Comparison of ENCODE assay signal across 23 mouse cellular contexts in the genomic region with DNA sequence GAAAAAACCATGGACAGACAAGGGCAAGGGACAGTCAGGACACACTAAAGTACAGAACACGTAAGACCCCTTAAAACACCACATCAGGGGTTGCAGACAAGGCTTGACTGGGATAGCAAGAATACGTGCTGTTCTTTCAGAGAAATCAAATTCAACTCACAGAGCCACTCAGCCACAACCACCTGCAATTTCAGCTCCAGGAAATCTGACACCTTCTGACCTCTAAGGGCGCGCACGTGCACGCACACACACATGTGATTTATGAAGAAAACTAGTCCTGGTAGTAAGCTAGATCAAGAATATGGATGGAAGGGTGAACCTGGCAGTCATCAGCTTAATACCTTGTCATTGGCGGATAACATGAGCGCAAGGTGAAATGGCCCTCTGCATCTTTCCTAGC. TPM values are rescaled to one million over a fixed set of nuclear protein-coding genes. Genes with fewer than 3 reads are reported as not detected.
A peak's percentile ranks its signal among the peaks of the same experiment; 100 is the strongest.
DNase-seq lines count a peak whose midpoint lies in the region; ATAC-seq and TF ChIP-seq lines count a peak whose summit lies in the region.
"Had no signal": no experiment of that assay in that cellular context is flagged by ENCODE, and none has a peak within 500 bp of the region (broad histone marks: within the 10 kb centered on the region; RNA-seq: fewer than 3 reads in every experiment).

No protein-coding gene starts in this region.

- no peaks in the 10 kb centered on the region for H3K9me3 ChIP-seq in midbrain, embryonic 11.5 days (ENCODE audit: control insufficient read depth, low read length)
- H3K9me3 ChIP-seq in midbrain, embryonic 10.5 days (replicated peaks): no peaks in the 10 kb centered on the region
- H3K9me3 ChIP-seq in limb, embryonic 10.5 days (replicated peaks): no peaks in the 10 kb centered on the region
- no peaks in the 10 kb centered on the region for H3K9me3 ChIP-seq in liver, postnatal 0 days (ENCODE audit: low read length)
- H3K9me3 ChIP-seq: embryonic facial prominence, embryonic 12.5 days; embryonic facial prominence, embryonic 15.5 days; hindbrain, embryonic 12.5 days; hindbrain, embryonic 15.5 days had no signal

- no peaks in the 10 kb centered on the region for H3K36me3 ChIP-seq in midbrain, embryonic 11.5 days (ENCODE audit: control insufficient read depth, insufficient read depth, low read length)
- peaks cover 23% of the 10 kb centered on the region for H3K36me3 ChIP-seq in midbrain, embryonic 10.5 days
- 0 out of 2 replicates have a peak, but pooled peaks cover 5% of the 10 kb centered on the region for H3K36me3 ChIP-seq in limb, embryonic 10.5 days
- H3K36me3 ChIP-seq in liver, postnatal 0 days (replicated peaks; ENCODE audit: insufficient read depth, low read length): no peaks in the 10 kb centered on the region; the same call in 1 of the 2 replicates
- H3K36me3 ChIP-seq: embryonic facial prominence, embryonic 12.5 days had no signal

- H3K27ac ChIP-seq in midbrain, embryonic 11.5 days (ENCODE audit: low read depth, low read length): no peak overlapping the region
- H3K27ac ChIP-seq in midbrain, embryonic 10.5 days (replicated peaks): no peak overlapping the region
- no peak overlapping the region for H3K27ac ChIP-seq in limb, embryonic 10.5 days
- H3K27ac ChIP-seq in liver, postnatal 0 days (ENCODE audit: low read depth): no peak overlapping the region
- H3K27ac ChIP-seq: embryonic facial prominence, embryonic 12.5 days; embryonic facial prominence, embryonic 15.5 days; heart, adult 2 months; hindbrain, embryonic 12.5 days; hindbrain, embryonic 15.5 days had no signal

- TF ChIP-seq CTCF in liver, postnatal 0 days (IDR thresholded peaks at IDR 0.05; ENCODE audit: low read depth): no peak

- no peak for ATAC-seq in midbrain, embryonic 11.5 days (ENCODE audit: low FRiP score)
- ATAC-seq in liver, postnatal 0 days: no peak
- ATAC-seq: activated CD4-positive, CD25-positive, alpha-beta regulatory T cell, adult 4 months; forebrain, embryonic 14.5 days; forebrain, postnatal 0 days; intestine, embryonic 16.5 days had no signal

- WGBS in midbrain, embryonic 11.5 days: 89% methylated on average over 8 of the region's 8 CpGs
- WGBS in midbrain, embryonic 10.5 days: 93% methylated on average over 8 of the region's 8 CpGs
- WGBS in limb, embryonic 10.5 days: 62% methylated on average over 8 of the region's 8 CpGs
- 89% methylated on average over 8 of the region's 8 CpGs for WGBS in liver, postnatal 0 days (ENCODE audit: insufficient replicate concordance)

- H3K4me3 ChIP-seq in midbrain, embryonic 11.5 days (ENCODE audit: low read depth, low read length): no peak overlapping the region
- H3K4me3 ChIP-seq in midbrain, embryonic 10.5 days: no peak overlapping the region
- no peak overlapping the region for H3K4me3 ChIP-seq in limb, embryonic 10.5 days
- H3K4me3 ChIP-seq in liver, postnatal 0 days (ENCODE audit: low read depth, low read length): no peak overlapping the region
- H3K4me3 ChIP-seq: embryonic facial prominence, embryonic 12.5 days; embryonic facial prominence, embryonic 15.5 days; heart, adult 2 months; hindbrain, embryonic 12.5 days; hindbrain, embryonic 15.5 days had no signal

- no peak overlapping the region for H3K4me2 ChIP-seq in midbrain, embryonic 11.5 days
- H3K4me2 ChIP-seq in liver, postnatal 0 days (ENCODE audit: low read depth, low read length): no peak overlapping the region
- H3K4me2 ChIP-seq: embryonic facial prominence, embryonic 12.5 days; embryonic facial prominence, embryonic 15.5 days; heart, embryonic 11.5 days; hindbrain, embryonic 12.5 days; hindbrain, embryonic 15.5 days had no signal

- no peaks in the 10 kb centered on the region for H3K4me1 ChIP-seq in midbrain, embryonic 11.5 days (ENCODE audit: control insufficient read depth, insufficient read depth, low read length)
- 0 out of 2 replicates have a peak, but pooled peaks cover 4% of the 10 kb centered on the region for H3K4me1 ChIP-seq in midbrain, embryonic 10.5 days
- H3K4me1 ChIP-seq in limb, embryonic 10.5 days: peaks cover 19% of the 10 kb centered on the region
- H3K4me1 ChIP-seq in liver, postnatal 0 days (ENCODE audit: insufficient read depth): no peaks in the 10 kb centered on the region
- H3K4me1 ChIP-seq: embryonic facial prominence, embryonic 12.5 days; embryonic facial prominence, embryonic 15.5 days; hindbrain, embryonic 12.5 days; hindbrain, embryonic 15.5 days had no signal

- TF ChIP-seq EP300 in liver, postnatal 0 days (IDR thresholded peaks at IDR 0.05; ENCODE audit: low read depth): no peak

- H3K27me3 ChIP-seq in midbrain, embryonic 11.5 days (ENCODE audit: control insufficient read depth, insufficient read depth, low read length): no peaks in the 10 kb centered on the region
- no peaks in the 10 kb centered on the region for H3K27me3 ChIP-seq in midbrain, embryonic 10.5 days (ENCODE audit: low read depth, poor library complexity, severe bottlenecking)
- no peaks in the 10 kb centered on the region for H3K27me3 ChIP-seq in limb, embryonic 10.5 days (ENCODE audit: low read depth, poor library complexity, severe bottlenecking)
- H3K27me3 ChIP-seq in liver, postnatal 0 days (ENCODE audit: insufficient read depth, low read length): no peaks in the 10 kb centered on the region
- H3K27me3 ChIP-seq: embryonic facial prominence, embryonic 12.5 days; embryonic facial prominence, embryonic 15.5 days; hindbrain, embryonic 12.5 days; hindbrain, embryonic 15.5 days had no signal

- no peak overlapping the region for H3K9ac ChIP-seq in midbrain, embryonic 11.5 days (ENCODE audit: low read length)
- no peak overlapping the region for H3K9ac ChIP-seq in liver, postnatal 0 days (replicated peaks)
- H3K9ac ChIP-seq: embryonic facial prominence, embryonic 12.5 days; embryonic facial prominence, embryonic 15.5 days; forebrain, postnatal 0 days; hindbrain, embryonic 12.5 days; hindbrain, embryonic 15.5 days had no signal

- DNase-seq in embryo, embryonic 10.5 days (ENCODE audit: low spot score): peak; percentile 19
- no peak for DNase-seq in embryo, embryonic 9.5 days (ENCODE audit: extremely low spot score)
- peak; percentile 53 for DNase-seq in midbrain, embryonic 11.5 days (ENCODE audit: low spot score, missing footprints)
- no peak for DNase-seq in midbrain, embryonic 10.5 days (ENCODE audit: low spot score)
- DNase-seq in limb, embryonic 10.5 days (ENCODE audit: low spot score): peak; percentile 57
- DNase-seq in mesoderm, embryonic 11.5 days (ENCODE audit: low read depth, low spot score): peak; percentile 25
- no peak for DNase-seq in liver, postnatal 0 days
- DNase-seq in adrenal gland, adult 2 months: no peak
- DNase-seq: adrenal gland, postnatal 10 days; adrenal gland, postnatal 36 days; cerebellum, adult 18-20 months; cerebellum, adult 9-11 months; forebrain, postnatal 0 days; gastrocnemius, postnatal 36 days; heart, adult 2 months had no signal

RNA-seq across cellular contexts. Expression of gene Fam206a, which starts 13.0 kb away (rescaled TPM):
- polyA plus RNA-seq in midbrain, embryonic 11.5 days (2014; fragmentation: Nextera tagmentation; extraction: Ambion mirVana): 23.9 and 26.6 TPM in 2 replicates
- polyA plus RNA-seq in midbrain, embryonic 10.5 days (2016; fragmentation: Nextera tagmentation; extraction: Ambion mirVana): 25.7 and 26.1 TPM in 2 replicates
- polyA plus RNA-seq in limb, embryonic 10.5 days (2016; fragmentation: Nextera tagmentation; extraction: Ambion mirVana): 28.0 and 28.5 TPM in 2 replicates
- 1.6 and 2.2 TPM in 2 replicates for polyA plus RNA-seq in liver, postnatal 0 days (2015; fragmentation: Nextera tagmentation; extraction: Ambion mirVana)
- total RNA-seq in adrenal gland, adult 2 months (2021): 10 to 100 TPM; 10.8 to 14.1 TPM
- polyA plus RNA-seq in adrenal gland, adult 2 months (2012; rRNA removed): 2.2 and 3.6 TPM in 2 replicates

RNA-seq across cellular contexts. Expression of gene Elp1, which starts 13.0 kb away (rescaled TPM):
- 102 and 109 TPM in 2 replicates for polyA plus RNA-seq in midbrain, embryonic 11.5 days (2014; fragmentation: Nextera tagmentation; extraction: Ambion mirVana)
- polyA plus RNA-seq in midbrain, embryonic 10.5 days (2016; fragmentation: Nextera tagmentation; extraction: Ambion mirVana): 80.1 and 87.7 TPM in 2 replicates
- polyA plus RNA-seq in limb, embryonic 10.5 days (2016; fragmentation: Nextera tagmentation; extraction: Ambion mirVana): 91.9 and 96.8 TPM in 2 replicates
- 7.3 and 8.1 TPM in 2 replicates for polyA plus RNA-seq in liver, postnatal 0 days (2015; fragmentation: Nextera tagmentation; extraction: Ambion mirVana)
- 10 to 100 TPM; 24.6 to 26.8 TPM for total RNA-seq in adrenal gland, adult 2 months (2021)
- 8.4 and 12.5 TPM in 2 replicates for polyA plus RNA-seq in adrenal gland, adult 2 months (2012; rRNA removed)

RNA-seq across cellular contexts. Expression of gene Ctnnal1, which starts 49.9 kb away (rescaled TPM):
- polyA plus RNA-seq in midbrain, embryonic 11.5 days (2014; fragmentation: Nextera tagmentation; extraction: Ambion mirVana): 26.1 and 28.8 TPM in 2 replicates
- polyA plus RNA-seq in midbrain, embryonic 10.5 days (2016; fragmentation: Nextera tagmentation; extraction: Ambion mirVana): 28.6 and 29.6 TPM in 2 replicates
- polyA plus RNA-seq in limb, embryonic 10.5 days (2016; fragmentation: Nextera tagmentation; extraction: Ambion mirVana): 29.6 and 33.2 TPM in 2 replicates
- polyA plus RNA-seq in liver, postnatal 0 days (2015; fragmentation: Nextera tagmentation; extraction: Ambion mirVana): 4.3 and 5.1 TPM in 2 replicates
- total RNA-seq in adrenal gland, adult 2 months (2021): 10 to 100 TPM; 16.7 to 24.6 TPM
- polyA plus RNA-seq in adrenal gland, adult 2 months (2012; rRNA removed): 3.1 and 7.5 TPM in 2 replicates

Comparison
In these comparisons a context has a peak if more than half of its experiments do, and no peak if none do; other contexts are left out.
1. DNase-seq: peak in embryo, embryonic 10.5 days (single experiment), midbrain, embryonic 11.5 days (single experiment), limb, embryonic 10.5 days (single experiment) and mesoderm, embryonic 11.5 days (single experiment); none in embryo, embryonic 9.5 days (single experiment), midbrain, embryonic 10.5 days (single experiment), liver, postnatal 0 days (single experiment) and adrenal gland, adult 2 months (single experiment).